Mouse (Mus musculus): ENCODE measurements around the gene Suco.

The Suco gene

DNA sequence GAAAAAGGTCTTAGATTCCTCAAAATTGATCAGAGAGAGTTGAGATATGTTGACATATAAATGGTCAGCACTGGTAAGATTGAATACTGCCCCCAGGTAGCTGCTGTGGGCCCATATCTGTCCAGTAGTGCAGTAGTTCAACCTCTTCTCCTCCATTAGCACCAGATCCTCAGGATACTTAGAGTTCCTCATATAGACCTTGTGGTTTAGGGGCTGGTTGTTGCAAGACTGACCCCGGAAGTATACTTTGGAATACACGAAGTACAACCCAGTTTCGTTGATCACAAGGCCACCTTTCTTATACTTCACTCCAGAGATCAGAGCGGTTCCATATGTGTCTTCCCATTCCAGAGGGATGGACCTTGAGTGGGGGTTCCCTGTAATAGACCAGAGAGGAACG is 94.9 kb downstream of the Suco start:
- DNase-seq: no peak

GRCm38 (mm10) chr1:161779057-161779456 is 97.4 kb downstream of the Suco start:
- no peak for DNase-seq

DNA sequence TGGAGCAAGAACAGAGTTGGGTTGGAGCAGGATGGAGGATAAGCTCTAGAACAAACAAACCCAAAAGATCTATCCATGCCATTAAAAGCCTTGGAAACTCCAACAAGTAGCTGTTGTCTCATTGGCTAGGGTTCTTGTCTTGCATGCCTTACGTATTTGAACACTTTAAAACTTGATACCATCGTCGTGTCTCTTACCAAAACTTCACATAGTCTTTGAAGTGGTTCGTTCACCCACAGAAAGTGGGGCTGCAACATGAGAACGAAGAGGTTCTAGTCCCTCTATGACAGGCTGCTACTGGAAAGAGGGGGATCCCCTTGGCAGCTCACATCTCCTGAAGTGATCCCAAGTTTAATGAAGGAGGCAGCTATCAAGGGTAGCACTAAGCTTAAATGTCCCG is 101.3 kb downstream of the Suco start:
- DNase-seq: no peak

DNA sequence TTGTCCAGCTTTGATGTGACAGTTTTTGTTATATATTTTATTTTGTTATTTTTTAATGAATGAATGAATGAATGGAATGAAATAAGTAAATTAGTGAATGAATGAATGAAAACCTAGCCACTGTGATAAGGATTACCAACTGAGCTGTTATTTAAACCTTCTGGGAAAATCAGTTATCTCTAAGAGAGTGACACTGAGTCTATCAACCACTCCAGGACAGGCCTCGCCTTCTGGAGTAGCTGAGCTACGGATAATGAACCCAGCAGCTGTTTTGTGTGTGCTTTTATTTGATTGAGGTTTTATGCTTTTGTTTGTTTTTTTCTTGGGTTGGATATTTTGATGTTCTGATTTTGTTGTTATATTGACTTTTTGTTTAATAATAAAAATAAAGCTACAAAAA is 105.2 kb downstream of the Suco start:
- no peak for DNase-seq

GRCm38 (mm10) chr1:161769329-161769728 is 107.2 kb downstream of the Suco start:
- no peak for DNase-seq

DNA sequence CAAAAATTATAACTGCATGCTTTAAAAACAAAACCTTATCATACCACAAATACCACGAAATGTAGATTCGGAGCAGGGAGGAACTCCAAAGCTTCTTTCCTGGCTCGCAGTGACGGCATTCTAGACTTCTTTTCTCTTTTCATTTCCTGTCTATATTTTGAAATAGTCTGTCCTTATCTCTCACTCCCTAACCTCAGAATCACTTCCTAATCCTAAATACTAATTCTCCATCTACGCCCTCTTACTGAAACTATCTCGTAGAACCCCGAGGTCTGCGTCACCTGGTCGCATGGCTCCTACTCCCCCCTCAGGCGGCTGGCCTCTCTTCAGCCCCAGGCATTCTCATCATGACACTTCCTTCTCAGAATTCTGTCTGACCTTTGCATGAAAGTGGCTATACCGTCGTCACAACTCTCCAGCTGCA is 109.4 kb downstream of the Suco start:
- DNase-seq: no peak

- no peak for DNase-seq
These were observed 109.8 kb downstream of the Suco start for GRCm38 (mm10) chr1:161766656-161767055.
